Mouse (Mus musculus) limb, embryonic 15.5 days (tissue): ENCODE measurements around the gene Mrps18c. TPM values are rescaled to one million over a fixed set of nuclear protein-coding genes. Genes with fewer than 3 reads are reported as not detected.

Source experiments
- ATAC-seq: fragments of 200-750 bp; cut with Nextera tagmentation; 2 replicates; pipeline ENCODE4 v1.8.0; 2017; ENCODE audit warnings: low read depth, moderate TSS enrichment; ENCODE audit not compliant: insufficient number of reproducible peaks, low FRiP score, low TSS enrichment
- H3K27ac ChIP-seq: fragments of 300-500 bp; sonication (generic); 2 replicates; pipeline ENCODE4 v1.5.1; 2015; ENCODE audit warnings: moderate library complexity, mild to moderate bottlenecking, inconsistent platforms
- H3K27me3 ChIP-seq: fragments of 300-500 bp; sonication (generic); 2 replicates; pipeline ENCODE4 v1.6.1; 2015; ENCODE audit warnings: inconsistent platforms
- H3K36me3 ChIP-seq: fragments of 300-500 bp; sonication (generic); 2 replicates; pipeline ENCODE4 v1.6.1; 2015; ENCODE audit warnings: inconsistent platforms
- H3K4me1 ChIP-seq: fragments of 300-500 bp; sonication (generic); 2 replicates; pipeline ENCODE4 v1.6.1; 2015; ENCODE audit warnings: inconsistent platforms
- H3K4me2 ChIP-seq: fragments of 300-500 bp; sonication (generic); 2 replicates; pipeline ENCODE4 v1.6.1; 2015; ENCODE audit warnings: mild to moderate bottlenecking, inconsistent platforms
- H3K4me3 ChIP-seq: fragments of 300-500 bp; sonication (generic); 2 replicates; pipeline ENCODE4 v1.5.1; 2015; ENCODE audit warnings: mild to moderate bottlenecking, inconsistent platforms
- H3K9ac ChIP-seq: fragments of 300-500 bp; sonication (generic); 2 replicates; pipeline ENCODE4 v1.6.1; 2015; ENCODE audit warnings: inconsistent platforms
- H3K9me3 ChIP-seq: fragments of 300-500 bp; sonication (generic); 2 replicates; pipeline ENCODE4 v1.6.1; 2016; ENCODE audit warnings: inconsistent platforms
- WGBS: fragments of 180-500 bp; shearing (Covaris S2); methylation state at CpG from one replicate; pipeline ENCODE4 v1.1.7; 2015; 5-methylcytosine and 5-hydroxymethylcytosine counted together
- polyA plus RNA-seq: library from polyadenylated mRNA; unstranded; fragments of >200 nt; fragmentation: Nextera tagmentation; extraction: Ambion mirVana; gene quantifications from 2 replicates; pipeline ENCODE4 v1.2.1, GENCODE M21; 2015

Gene Mrps18c
- polyA plus RNA-seq, 1 experiment from 2014 or later = 152 TPM

DNA sequence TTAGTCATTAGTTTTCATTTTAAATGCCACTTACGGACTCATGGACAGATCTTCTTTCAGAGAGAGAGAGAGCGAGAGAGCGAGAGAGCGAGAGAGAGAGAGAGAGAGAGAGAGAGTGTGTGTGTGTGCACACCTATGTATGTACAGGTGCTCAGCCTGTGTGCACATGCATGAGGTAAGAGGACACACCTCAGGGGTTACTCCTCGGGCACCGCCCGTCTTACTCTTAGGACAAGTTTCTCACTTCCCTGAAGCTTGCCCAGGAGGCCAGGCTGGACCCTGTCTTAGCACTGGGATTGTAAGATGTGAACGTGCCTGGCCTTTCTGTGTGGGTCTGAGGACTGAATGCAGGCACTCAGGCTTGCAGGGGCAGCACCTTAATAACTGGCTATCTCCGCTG lies 10.9 kb upstream of the Mrps18c start:
- H3K27me3 ChIP-seq = no peaks in the 10 kb centered on the region
- H3K4me3 ChIP-seq = no peak overlapping the region
- WGBS = 91% methylated on average over 9 of the region's 9 CpGs
- no peak overlapping the region for H3K9ac ChIP-seq
- H3K4me2 ChIP-seq = no peak overlapping the region
- peaks cover 66% of the 10 kb centered on the region for H3K36me3 ChIP-seq
- no peaks in the 10 kb centered on the region for H3K4me1 ChIP-seq
- no peaks in the 10 kb centered on the region for H3K9me3 ChIP-seq
- no peak overlapping the region for H3K27ac ChIP-seq
- ATAC-seq = no peak

GRCm38 (mm10) chr5:100792261-100792660 lies 6.2 kb upstream of the Mrps18c start:
- H3K4me3 ChIP-seq = no peak overlapping the region
- H3K9me3 ChIP-seq = no peaks in the 10 kb centered on the region
- 76% methylated on average over 7 of the region's 7 CpGs for WGBS
- no peak overlapping the region for H3K4me2 ChIP-seq
- peaks cover under 1% of the 10 kb centered on the region; the same call in 1 of the 2 replicates for H3K4me1 ChIP-seq
- no peak overlapping the region for H3K27ac ChIP-seq
- peaks cover 54% of the 10 kb centered on the region for H3K36me3 ChIP-seq
- no peaks in the 10 kb centered on the region for H3K27me3 ChIP-seq
- ATAC-seq = no peak
- H3K9ac ChIP-seq = no peak overlapping the region

DNA sequence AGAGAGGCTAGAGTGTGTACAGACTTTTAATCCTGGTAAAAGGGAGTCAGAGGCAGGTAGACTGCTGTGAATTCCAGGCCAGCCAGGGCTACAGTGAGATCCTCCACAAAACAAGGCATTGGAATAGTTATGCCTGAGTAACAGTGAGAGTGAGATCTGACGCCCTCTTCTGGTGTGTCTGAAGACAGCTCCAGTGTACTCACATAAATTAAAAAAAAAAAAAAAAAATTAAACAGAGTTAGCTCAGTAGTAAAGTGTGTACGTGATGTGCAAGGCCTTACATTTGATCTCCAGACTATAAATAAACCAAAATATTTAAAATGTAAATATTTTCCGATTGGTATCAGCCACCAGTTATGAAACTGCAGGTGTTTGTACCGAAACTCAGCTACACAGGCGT lies 4.3 kb upstream of the Mrps18c start:
- 77% methylated on average over 5 of the region's 5 CpGs for WGBS
- no peak for ATAC-seq
- peaks cover 9% of the 10 kb centered on the region; the same call in 1 of the 2 replicates for H3K4me1 ChIP-seq
- H3K27ac ChIP-seq = no peak overlapping the region
- H3K9me3 ChIP-seq = no peaks in the 10 kb centered on the region
- no peak overlapping the region for H3K4me3 ChIP-seq
- peaks cover 43% of the 10 kb centered on the region for H3K36me3 ChIP-seq
- no peaks in the 10 kb centered on the region for H3K27me3 ChIP-seq
- H3K9ac ChIP-seq = no peak overlapping the region
- H3K4me2 ChIP-seq = no peak overlapping the region

GRCm38 (mm10) chr5:100818341-100818740 lies 19.9 kb downstream of the Mrps18c start:
- H3K27ac ChIP-seq = no peak overlapping the region
- no peak overlapping the region for H3K4me2 ChIP-seq
- H3K9me3 ChIP-seq = no peaks in the 10 kb centered on the region
- ATAC-seq = no peak
- H3K36me3 ChIP-seq = peaks cover 17% of the 10 kb centered on the region
- H3K9ac ChIP-seq = no peak overlapping the region
- H3K27me3 ChIP-seq = no peaks in the 10 kb centered on the region
- 76% methylated on average over 4 of the region's 4 CpGs for WGBS
- no peak overlapping the region for H3K4me3 ChIP-seq
- 0 out of 2 replicates have a peak, but pooled peaks cover 3% of the 10 kb centered on the region for H3K4me1 ChIP-seq

DNA sequence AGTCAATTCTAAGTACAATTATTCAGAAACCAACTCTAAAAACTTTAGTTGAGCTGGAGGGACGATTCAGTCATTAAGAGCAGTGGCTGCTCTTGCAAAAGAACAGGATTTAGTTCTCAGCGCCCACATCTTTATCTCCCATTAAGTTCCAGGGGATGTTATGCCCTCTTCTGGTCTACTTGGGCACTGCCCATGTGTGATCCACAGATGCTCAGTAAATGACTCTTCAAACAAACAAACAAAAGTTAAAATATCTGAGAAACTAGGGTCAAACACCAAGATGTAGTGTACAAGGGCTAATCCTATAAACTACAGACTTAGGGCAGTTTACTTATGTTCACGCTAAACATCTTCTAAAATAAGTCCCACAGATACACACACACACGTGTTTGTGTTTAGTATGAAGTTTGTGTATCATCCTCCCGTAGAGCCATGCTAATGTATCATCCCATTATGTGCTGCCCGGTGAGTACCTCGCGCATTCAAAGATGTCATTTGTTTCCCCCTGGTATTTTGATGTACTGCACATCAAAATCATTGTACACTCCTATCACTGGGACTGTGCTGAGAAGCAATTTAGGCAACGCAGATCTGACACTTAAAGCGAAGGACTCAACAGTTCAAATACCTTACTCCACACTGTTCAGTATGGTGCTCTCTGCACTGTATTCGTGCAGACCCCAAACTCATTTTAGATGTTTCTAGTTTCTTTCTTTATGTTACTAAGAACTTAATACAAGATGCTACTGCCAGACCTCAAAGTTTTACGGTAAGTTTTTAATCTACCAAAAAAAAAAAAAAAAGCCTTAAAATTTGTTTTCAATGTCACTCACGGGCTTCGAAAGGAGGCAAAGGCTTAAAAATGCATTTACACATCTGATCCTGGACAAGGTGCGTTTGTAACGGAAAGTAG lies 21.4 kb downstream of the Mrps18c start:
- Histone ChIP-seq H3K9ac (peak overlapping the region; percentile 96), H3K4me2 (peak overlapping the region; percentile 82), H3K36me3 (peaks cover 13% of the 10 kb centered on the region), H3K27me3 (no peaks in the 10 kb centered on the region), H3K9me3 (no peaks in the 10 kb centered on the region), H3K4me3 (peak overlapping the region; percentile 89), H3K4me1 (0 out of 2 replicates have a peak, but pooled peaks cover 3% of the 10 kb centered on the region), H3K27ac (peak overlapping the region; percentile 85)
- WGBS = 31% methylated on average over 16 of the region's 16 CpGs
- ATAC-seq = no peak

DNA sequence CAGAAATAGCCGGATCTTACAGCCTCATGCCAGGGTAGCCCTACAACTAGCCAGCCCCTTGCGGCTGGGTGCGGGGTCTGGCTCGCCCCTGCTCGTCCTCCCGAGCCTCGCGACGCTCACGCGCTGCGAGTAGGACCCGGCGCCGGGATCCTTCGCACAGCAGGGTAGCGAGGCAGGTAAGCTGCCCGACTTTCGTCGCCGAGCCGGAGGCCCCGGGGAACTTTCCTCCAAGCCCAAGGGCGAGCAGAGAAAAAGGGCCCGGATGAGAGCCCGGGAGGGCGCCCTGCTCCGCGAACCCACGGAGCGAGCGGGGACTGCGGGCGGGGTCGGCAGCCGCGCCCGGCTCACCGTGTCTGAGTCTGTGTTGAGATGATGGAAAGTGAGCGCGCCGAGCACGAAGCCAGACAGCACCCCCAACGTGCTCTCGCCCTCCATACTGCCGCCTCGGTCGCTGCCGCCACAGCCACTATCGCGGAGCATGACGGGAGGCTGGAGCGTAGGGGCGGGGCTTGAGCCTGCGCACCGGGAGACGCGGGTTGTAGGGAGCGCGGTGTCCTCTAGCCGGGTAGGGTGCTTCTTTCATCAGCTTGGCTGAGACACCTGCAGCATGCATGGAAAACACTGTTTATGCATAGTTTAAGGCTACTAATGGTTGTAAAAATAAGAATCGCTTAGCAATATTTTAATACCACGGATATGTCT lies 22.2 kb downstream of the Mrps18c start, which contains the start of gene Abraxas1:
TSS of gene Abraxas1 (minus strand) at position 483 of the 702 bp plus-strand sequence.
- under 1% methylated on average over 63 of the region's 63 CpGs for WGBS
- peak within 1 kb of the TSS; percentile 89 for H3K4me3 ChIP-seq
- ATAC-seq = peak; percentile 86; the same call in 1 of the 2 replicates

DNA sequence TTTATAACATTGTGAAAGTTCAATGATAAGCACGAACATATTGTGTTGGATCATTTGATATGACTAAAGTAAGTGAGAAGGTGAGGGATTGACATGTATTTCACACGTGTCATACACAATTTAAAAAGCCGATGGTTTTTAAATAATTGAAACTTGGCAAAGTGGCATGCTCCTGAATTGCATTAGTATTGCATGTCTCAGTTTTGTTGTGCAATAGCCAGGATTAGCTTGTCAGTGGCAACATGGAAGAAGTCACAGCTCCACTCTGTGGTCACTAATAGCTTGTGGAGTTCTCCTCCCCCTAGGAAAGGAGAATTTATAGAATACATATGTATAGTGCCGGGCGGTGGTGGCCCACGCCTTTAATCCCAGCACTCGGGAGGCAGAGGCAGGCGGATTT lies 22.9 kb downstream of the Mrps18c start:
- no peaks in the 10 kb centered on the region for H3K27me3 ChIP-seq
- no peaks in the 10 kb centered on the region for H3K9me3 ChIP-seq
- H3K9ac ChIP-seq = no peak overlapping the region
- no peak overlapping the region for H3K4me3 ChIP-seq
- 76% methylated on average over 8 of the region's 8 CpGs for WGBS
- 0 out of 2 replicates have a peak, but pooled peaks cover 3% of the 10 kb centered on the region for H3K4me1 ChIP-seq
- no peak overlapping the region for H3K27ac ChIP-seq
- no peak for ATAC-seq
- peaks cover 7% of the 10 kb centered on the region; the same call in 1 of the 2 replicates for H3K36me3 ChIP-seq
- H3K4me2 ChIP-seq = peak overlapping the region; percentile 82

More for the DNA sequence above, 22.2 kb downstream of the Mrps18c start, which contains the start of gene Abraxas1:
- peak within 1 kb of the TSS; percentile 82 for H3K4me2 ChIP-seq
- 0 out of 2 replicates have a peak, but pooled peaks cover 3% of the 10 kb centered on the region for H3K4me1 ChIP-seq
- H3K9me3 ChIP-seq = no peaks in the 10 kb centered on the region
- no peaks in the 10 kb centered on the region for H3K27me3 ChIP-seq
- H3K9ac ChIP-seq = peak within 1 kb of the TSS; percentile 96
- H3K27ac ChIP-seq = peak within 1 kb of the TSS; percentile 85
- H3K36me3 ChIP-seq = peaks cover 10% of the 10 kb centered on the region

GRCm38 (mm10) chr5:100822826-100823225 lies 24.4 kb downstream of the Mrps18c start:
- no peak for ATAC-seq
- Histone ChIP-seq H3K4me1 (0 out of 2 replicates have a peak, but pooled peaks cover 3% of the 10 kb centered on the region), H3K9me3 (no peaks in the 10 kb centered on the region), H3K27ac (no peak overlapping the region), H3K4me3 (no peak overlapping the region), H3K9ac (no peak overlapping the region), H3K27me3 (no peaks in the 10 kb centered on the region), H3K4me2 (no peak overlapping the region), H3K36me3 (0 out of 2 replicates have a peak, but pooled peaks cover 3% of the 10 kb centered on the region)
- WGBS = 55% methylated on average over 7 of the region's 7 CpGs

DNA sequence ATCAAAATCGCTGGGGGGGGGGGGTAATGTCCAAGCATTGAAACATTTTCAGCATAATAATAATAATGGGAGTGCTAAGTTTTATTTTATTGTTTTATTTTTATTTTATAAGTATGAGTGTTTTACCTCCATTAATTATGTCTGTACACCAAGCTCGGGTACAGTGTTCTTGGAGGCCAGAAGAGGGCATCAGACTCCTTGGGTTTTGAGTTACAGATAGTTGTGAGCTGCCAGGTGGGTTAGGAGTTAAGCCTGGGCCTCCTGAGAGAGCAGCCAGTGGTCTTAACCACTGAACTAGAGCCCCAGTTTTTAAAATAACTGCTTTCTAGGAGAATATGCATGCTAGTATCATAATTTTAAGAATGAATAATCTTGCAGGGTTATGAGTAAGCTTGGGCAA lies 27.5 kb downstream of the Mrps18c start:
- no peak overlapping the region for H3K4me2 ChIP-seq
- no peaks in the 10 kb centered on the region for H3K27me3 ChIP-seq
- 0 out of 2 replicates have a peak, but pooled peaks cover 10% of the 10 kb centered on the region for H3K4me1 ChIP-seq
- no peaks in the 10 kb centered on the region for H3K36me3 ChIP-seq
- H3K9me3 ChIP-seq = no peaks in the 10 kb centered on the region
- H3K4me3 ChIP-seq = no peak overlapping the region
- H3K9ac ChIP-seq = no peak overlapping the region
- WGBS = 23% methylated on average over 2 of the region's 2 CpGs
- H3K27ac ChIP-seq = no peak overlapping the region
- no peak for ATAC-seq

- Histone ChIP-seq H3K4me1 (0 out of 2 replicates have a peak, but pooled peaks cover 10% of the 10 kb centered on the region), H3K4me3 (no peak overlapping the region), H3K36me3 (no peaks in the 10 kb centered on the region), H3K9me3 (no peaks in the 10 kb centered on the region), H3K9ac (no peak overlapping the region), H3K4me2 (no peak overlapping the region), H3K27me3 (no peaks in the 10 kb centered on the region), H3K27ac (no peak overlapping the region)
- no peak for ATAC-seq
- 58% methylated on average over 7 of the region's 7 CpGs for WGBS
These were observed 28.1 kb downstream of the Mrps18c start for GRCm38 (mm10) chr5:100826531-100826930.

DNA sequence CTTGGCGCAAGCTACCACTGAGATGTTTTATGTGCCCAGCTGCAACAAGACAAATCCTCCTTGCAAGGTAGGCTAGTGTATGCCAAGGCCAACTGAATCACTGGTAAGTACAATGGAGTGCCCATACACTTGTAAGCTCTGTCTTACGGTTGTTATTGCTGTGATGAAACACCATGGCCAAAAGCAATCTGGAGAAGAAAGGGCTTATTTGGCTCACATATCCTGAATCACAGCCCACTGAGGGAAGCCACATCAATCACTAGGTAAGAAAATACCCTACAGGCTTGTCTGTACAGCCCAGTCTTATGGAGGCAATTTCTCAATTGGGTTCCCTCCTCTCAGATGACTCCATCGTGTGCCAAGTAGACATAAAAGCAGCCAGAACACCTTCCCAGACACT lies 30.3 kb downstream of the Mrps18c start:
- WGBS = 60% methylated on average over 3 of the region's 3 CpGs
- 0 out of 2 replicates have a peak, but pooled peaks cover 10% of the 10 kb centered on the region for H3K4me1 ChIP-seq

More for the DNA sequence above, 30.3 kb downstream of the Mrps18c start:
- ATAC-seq = no peak
- peak overlapping the region; percentile 22 for H3K27ac ChIP-seq
- no peak overlapping the region for H3K4me3 ChIP-seq
- H3K4me2 ChIP-seq = no peak overlapping the region
- H3K36me3 ChIP-seq = no peaks in the 10 kb centered on the region
- H3K9ac ChIP-seq = no peak overlapping the region
- no peaks in the 10 kb centered on the region for H3K27me3 ChIP-seq
- no peaks in the 10 kb centered on the region for H3K9me3 ChIP-seq
